Mouse (Mus musculus) adrenal gland, adult 18-20 months (tissue): ENCODE data around the gene Get4. TPM values are rescaled to one million over a fixed set of nuclear protein-coding genes. Genes with fewer than 3 reads are reported as not detected.

Source experiments
- DNase-seq, 2 experiments: peaks; one replicate each; pipeline ENCODE4 v3.0.0; 2021 to 2022; ENCODE audit warnings: low spot score in 2 of 2
- long read RNA-seq, 2 experiments: library from polyadenylated mRNA; stranded (forward); transcript quantifications; one replicate each; pipeline ENCODE4 v2.0.0; 2021
- total RNA-seq, 2 experiments: library from RNA; stranded (reverse); gene quantifications; 1 replicate in 1 of 2; 2 replicates in 1 of 2; pipeline ENCODE4 v1.2.3; 2021

The Get4 gene
- 10 to 100 TPM; 65.4 to 93.6 TPM for total RNA-seq
- long read RNA-seq, experiment 1, transcript Get4-201 (9 exons, 2,107 nt), result major isoform, 60 of 93 reads
- long read RNA-seq, experiment 1, transcript Get4-202 (9 exons, 1,180 nt), result minor isoform, 5 of 93 reads
- long read RNA-seq, experiment 1, partial matches to known transcripts, result 2 of 93 reads
- long read RNA-seq, experiment 1, other reads (novel, unspliced or antisense), result 26 of 93 reads
- long read RNA-seq, experiment 2, transcript Get4-202 (9 exons, 1,180 nt), result minor isoform, 27 of 305 reads
- long read RNA-seq, experiment 2, transcript Get4-201 (9 exons, 2,107 nt), result major isoform, 221 of 305 reads
- long read RNA-seq, experiment 2, partial matches to known transcripts, result 15 of 305 reads
- long read RNA-seq, experiment 2, other reads (novel, unspliced or antisense), result 40 of 305 reads

DNA sequence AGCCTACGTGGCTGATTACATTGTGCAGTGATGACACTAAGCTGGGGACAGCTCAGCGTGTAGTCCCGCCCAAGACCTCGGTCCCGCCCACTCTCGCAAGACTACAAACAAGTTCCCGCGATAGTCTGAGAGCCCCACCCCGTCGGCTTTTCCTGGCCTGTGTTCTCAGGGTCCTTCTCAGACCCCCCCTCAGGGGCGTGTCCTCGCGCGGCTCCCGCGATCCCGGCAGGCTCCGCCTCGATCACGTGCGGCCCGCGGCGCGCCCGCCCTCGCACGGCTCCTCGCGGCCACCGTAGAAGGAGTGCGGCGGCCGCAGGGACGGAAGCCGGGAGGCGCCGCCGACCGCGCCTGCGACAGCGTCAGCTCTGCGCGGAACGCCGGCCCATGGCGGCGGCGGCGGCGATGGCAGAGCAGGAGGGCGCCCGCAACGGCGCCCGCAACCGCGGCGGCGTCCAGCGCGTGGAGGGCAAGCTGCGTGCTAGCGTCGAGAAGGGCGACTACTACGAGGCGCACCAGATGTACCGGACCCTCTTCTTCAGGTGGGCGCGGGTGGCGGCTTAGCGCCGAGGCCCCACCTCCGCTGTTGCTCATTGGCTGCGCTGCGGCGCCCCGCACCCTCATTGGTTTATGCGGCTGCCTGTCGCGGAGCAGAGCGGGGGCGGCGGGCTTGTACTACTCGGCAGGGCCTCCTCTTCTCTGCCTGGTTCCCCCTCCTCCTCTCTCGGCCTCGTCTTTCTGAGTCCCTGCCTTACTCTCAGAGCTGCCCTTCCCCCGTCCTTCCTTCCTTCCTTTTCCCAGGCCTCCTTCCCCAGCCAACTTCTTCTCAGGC is at the start of gene Get4:
Get4 (plus strand) TSS at position 244 of the 829 bp plus-strand sequence.
- peak; percentile 97 to 98 for DNase-seq

DNA sequence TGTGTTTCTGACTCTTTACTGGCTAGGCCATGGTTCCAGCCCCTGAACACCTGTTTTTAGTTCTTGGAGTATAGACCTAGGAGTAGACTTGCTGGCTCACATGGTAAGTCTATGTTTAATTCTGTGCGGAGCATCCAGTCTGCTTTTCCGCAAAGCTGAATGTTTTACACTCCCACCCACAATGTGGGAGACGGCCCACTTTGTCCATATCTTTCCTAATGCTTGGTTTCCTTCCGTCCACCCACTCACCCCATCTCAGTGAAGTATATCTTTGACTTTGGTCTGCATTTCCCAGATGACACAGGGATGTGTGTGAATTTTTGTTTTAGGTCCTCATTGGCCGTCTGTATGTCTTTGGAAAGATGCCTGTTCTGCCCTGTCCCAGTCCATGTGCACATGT is 48.8 kb upstream of the Get4 start:
- no peak for DNase-seq

DNA sequence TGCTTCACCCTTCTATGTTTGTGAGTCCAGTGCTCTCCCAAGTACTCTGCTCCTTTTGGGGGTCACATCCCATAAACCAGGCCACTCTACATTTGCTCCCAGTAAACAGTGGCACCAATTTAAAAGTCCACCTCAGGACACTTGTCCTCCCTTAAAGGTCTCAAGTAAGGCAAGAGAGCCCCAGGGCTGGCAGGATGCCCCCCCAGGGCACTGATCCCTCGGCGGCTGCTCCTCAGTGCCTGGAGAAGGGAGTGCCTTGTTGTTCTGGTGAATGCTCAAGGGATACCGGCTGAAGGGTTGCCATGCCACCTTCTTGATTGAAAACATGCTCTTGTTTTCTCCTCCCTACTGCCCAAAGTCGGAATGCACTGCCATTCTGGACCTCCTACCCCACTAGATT is 46.0 kb upstream of the Get4 start:
- no peak for DNase-seq

DNA sequence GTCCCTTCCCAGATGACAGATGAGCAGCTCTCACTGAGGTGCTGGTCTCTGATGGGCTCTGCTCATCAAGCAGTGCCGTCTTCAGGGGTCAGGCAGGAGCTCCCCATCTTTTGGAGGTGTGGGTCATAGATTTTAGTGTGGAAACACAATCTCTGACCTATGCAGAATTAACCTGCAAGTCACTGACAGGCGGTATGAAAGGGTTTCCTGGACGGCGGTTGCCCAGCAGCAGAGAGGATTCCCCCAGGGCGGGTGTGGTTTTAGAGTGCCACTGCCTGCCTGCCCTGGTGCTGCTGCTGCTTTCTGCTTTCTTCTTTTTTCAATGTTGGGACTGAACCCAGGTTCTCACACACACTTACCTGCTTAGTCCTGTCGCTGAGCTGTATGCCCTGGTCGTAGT is 45.6 kb upstream of the Get4 start:
- no peak for DNase-seq

DNA sequence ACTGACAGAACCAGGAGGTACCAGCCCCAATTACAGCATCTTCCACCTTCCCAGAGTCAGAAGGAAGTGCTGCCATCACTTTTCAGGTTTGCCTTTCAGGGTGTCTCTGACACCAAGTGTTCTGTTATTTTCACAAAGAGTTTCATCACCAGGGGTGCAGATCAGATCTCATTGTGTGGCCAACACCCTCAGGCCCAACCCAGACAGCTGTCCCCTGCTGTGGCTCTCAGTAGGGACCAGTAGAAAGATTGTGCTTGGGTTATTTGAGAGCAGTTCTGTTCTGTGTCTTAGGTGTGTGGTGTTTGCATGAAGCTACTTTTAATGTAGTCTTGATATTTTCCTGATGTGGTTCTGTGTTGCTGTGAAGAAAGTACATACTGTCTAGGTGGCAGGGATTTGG is 43.9 kb upstream of the Get4 start:
- DNase-seq, result no peak

DNA sequence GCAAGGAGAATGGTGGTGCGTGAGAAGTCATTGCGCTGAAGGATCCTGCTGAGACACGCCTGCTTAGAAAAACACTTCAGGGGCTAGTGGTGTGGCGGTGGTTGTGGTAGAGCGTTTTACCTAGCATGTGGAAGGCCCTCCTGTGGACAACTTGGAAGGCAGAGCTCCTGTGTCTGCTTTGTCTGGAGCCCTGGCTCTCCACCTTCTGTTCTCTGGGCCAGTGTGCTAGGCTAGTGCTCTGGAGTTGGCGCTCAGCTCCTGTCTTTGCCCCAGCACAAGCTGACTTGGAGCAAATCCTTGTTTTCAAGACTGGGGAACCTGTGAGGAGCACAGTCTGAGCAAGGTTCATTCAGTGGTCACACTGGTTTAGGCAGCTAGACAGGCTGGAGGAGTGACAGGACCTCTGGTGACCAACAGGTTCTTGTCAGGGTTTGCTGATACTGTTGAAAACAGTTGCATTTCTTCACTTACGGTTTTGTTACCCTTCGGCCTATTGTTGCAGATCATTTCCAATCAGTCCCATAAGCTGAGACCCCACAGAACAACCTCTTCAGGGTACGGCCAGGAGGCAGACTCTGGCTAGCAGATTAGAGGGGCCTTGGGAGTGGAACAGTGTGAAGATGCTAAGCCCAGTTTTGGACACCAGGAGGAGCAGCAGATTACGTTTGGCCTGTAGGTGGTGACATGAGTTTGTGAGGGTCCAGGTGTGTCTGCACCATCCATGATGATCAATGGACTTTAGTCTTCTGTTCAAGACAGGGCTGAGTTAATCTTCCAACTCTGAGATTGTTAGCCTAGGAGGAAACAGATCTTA is 43.0 kb upstream of the Get4 start:
- no peak for DNase-seq

DNA sequence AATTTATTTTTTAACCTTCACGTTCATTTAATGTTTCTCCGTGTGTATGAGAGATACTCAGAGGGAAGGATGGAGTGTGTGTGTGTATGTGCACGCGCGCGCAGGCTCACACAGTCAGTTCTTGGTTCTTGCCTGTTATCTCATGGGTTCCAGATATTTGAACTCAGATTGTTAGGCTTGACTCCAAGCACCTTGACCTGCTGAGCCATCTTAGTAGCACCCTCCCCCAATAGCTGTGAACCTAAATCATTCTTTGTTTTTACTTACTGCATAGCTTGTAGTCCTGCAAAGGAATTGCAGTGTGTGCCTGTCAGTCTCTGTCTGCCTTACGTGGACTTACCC is 42.5 kb upstream of the Get4 start:
- no peak for DNase-seq

DNA sequence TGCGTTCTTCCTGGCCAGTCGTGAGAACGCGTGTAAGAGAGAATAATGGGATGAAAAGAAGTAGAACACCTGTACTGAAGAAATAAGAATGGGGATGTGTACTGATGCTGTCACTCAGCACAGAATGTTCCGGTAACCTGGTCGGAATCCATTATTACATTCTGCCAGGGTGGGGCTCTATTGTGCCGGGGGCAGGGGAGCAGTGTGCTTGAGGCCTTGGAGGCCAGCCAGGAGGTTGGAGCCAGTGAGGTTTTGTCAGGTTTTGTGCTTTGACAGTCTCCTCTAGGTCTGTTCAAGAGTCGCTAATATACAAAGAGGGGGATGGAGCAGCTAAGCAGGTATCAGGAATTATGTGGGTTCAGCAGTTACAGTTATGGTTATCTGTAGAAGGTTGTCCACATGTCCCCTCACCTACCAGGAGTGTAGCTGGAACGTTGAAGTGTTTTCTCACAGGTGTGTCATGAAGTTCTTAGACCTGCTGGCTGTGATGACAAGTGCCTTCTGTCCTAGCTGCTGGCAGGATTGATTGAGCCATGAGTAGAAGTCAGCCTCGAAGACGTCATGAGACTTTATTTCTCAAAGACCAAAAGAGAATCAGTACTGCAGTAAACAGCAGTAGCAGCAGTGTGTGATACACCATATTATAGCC is 40.3 kb upstream of the Get4 start:
- no peak for DNase-seq

DNA sequence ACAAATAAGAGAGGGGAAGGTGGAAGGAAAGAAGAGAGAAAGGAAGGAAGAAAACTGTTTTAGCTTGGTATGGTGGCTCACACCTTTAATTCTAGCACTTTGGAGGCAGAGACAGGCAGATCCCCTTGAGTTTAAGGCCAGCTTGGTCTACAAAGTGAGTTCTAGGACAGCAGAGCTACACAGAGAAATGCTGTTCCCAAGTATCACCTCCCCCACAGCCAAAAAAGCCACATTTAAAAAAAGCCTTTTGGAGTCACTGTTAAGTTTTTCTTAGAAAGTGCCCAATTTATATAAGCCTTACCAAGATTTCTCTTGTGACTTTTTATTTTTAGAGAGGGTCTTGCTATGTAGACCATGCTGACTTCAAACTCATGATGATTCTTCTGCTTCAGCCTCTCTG is 37.8 kb upstream of the Get4 start:
- no peak for DNase-seq

DNA sequence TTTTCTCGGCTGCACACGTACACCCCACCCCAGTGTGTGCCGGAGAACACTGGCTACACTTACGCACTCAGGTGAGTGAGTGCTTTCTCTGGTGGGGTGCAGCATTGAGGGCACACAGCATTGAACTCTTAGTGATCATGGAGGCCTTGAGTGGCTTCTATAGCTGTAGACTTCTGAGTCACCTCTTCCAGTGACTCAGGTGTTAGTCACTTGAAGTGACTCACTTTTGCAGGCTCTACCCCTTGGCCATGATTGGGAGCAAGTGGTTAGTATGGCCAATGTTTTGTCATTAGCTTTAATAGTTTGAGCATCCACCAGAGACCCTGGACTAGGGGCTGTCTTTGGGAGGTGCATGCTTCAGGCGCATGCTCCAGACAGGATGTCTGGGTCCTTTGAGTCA is 36.9 kb upstream of the Get4 start:
- DNase-seq, result peak in 1 of 2 experiments; percentile 55

DNA sequence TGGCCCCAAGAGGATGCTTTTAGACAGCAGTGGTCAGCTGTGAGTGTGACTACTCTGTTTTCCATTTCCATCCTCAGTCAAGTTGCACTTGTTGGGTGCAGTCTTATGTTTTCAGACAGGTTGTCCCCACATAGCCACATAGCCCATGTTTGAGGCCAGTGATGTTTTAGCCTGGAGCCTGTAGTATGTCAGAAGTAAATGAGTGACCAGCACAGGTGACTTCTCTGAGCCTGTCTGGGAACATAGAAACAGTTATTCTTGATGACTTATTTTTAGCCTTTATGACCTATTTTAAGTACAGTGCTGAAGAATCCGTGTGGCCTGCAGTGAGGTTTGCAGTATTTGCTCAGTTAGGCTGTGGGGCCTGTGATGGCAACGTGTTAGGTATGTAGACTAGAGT is 36.0 kb upstream of the Get4 start:
- no peak for DNase-seq

DNA sequence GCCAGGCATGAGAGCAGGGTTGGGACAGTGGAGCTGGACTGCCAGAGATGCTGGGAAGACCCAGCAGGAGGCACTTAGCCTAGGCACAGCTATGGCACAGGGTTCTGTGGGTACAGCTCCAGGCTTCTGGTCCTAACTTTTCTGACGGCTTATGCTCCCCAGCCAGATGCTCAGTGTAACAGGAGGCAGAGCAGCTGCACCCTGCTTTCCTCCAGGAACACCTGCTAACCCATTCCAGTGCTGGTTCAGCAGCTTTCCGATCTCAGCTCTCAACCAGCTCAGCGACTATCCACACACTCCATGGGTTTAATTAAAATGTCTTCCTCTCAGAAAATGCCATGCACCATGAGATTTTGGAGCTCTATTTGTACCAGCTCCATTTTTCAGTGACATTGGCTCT is 35.4 kb upstream of the Get4 start:
- no peak for DNase-seq

DNA sequence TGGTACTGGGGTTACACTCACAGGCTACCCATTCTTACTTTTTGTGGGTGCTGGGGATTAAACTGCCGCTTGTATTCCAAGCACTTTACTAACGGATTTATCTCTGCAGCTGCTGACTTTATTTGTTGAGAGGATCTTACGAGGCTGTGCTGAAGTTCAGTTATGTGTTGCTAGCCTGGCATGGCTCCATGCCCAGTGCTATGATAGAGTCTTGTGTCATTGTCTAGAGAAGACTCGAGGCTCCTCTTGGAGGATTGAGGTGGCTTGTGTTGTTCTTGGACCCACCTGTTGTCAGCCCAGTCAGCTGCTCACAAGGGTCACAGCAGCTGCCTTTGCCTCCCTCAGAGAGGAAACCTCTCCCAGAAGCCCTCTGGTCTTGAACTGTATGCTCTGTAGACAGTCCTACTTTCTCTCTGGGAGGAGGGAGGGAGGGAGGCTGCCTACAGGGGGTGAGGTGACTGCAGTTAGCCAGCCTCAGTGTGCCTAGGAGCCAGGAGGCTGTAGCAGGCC is 32.1 kb upstream of the Get4 start:
- DNase-seq, result no peak

DNA sequence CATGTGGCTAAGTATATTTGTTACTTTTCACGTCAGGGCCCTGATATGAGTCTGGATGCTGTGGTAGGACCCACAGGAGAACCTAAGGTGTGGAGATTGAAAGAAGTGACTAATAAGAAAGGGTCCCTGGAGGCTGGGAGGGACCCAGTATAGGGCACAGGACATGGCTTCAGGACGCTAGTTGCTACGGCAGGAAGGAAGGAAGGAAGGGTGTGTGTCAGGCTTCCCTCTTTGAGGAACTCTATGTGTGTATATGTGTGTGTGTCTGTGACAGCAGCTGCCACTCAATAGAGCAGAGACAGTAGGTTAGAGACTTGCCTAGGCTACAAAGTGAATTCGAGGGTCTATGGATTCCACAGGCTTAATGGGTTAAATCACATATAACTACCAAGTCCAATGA is 31.5 kb upstream of the Get4 start:
- no peak for DNase-seq

DNA sequence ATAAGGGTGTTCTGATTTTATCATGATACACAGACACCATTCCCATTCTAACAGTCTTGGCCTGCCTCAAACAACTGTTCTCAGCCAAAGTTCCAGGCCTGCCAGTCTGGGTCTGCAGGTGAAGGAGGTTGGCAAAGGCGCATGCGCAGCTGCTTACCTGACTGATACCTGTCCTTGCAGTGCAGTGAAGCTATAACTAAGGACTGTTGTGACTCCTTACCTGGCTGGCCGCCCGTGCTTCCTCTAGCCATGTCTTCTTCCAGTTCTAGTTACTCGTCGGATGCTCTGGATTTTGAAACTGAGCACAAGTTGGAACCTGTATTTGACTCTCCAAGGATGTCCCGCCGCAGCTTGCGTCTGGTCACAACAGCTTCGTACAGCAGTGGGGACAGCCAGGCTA is 28.8 kb upstream of the Get4 start:
- no peak for DNase-seq

DNA sequence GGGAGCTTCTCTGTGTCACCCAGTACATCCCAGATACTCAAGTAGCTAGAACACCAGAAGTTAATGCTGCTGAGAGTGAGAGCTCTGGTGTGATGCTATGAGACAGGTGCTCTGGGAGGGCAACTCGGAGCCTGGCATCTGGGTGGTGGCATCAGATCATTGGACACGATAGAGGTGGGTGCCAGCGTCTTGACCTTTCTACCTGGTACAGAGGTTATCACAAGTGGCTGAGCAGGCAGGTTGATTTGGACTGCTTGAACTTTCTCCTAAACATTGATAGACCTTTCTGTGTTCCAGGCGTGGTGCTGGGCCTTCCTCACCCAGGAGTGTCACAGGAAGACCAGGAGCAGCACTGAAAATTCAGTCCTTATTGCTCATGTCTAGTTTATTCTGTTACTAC is 24.9 kb upstream of the Get4 start:
- no peak for DNase-seq

DNA sequence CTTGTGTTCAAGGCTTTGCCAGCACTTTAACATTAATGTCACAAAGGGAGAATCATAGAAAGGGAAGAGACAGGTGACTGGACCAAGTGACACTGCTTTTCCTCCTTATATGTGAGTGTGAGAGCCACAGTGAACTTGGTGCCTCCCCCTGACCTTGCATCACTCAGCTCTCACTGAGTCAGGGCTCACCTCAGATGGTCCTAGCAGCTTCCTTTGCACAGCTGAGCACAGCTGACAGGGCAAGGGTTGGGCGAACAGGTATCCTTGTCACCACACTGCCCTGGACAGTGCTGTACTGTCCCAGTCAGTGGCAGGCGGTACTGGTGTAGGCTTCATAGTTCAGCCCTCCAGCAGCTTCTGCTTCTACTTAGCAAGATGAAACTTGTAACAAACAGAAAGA is 24.5 kb upstream of the Get4 start:
- no peak for DNase-seq

DNA sequence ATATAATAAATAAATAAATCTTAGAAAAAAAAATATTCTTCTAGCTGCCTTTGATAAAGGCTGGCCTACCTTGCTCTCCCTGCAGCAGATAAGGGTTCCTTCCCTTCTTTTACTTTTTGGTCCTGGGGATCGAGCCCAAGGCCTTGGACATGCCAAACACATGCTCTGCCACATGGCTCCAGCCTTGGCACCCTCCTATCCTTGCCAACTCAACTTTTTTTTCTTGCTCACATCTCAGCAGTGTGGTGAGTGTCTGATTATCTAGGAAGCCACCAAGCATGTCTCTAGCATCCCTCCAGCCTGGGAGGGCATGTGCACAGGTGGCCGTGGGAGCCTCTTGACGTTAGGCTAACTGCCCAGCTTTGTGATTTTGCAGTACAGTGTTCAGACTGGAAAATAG is 23.8 kb upstream of the Get4 start:
- no peak for DNase-seq

DNA sequence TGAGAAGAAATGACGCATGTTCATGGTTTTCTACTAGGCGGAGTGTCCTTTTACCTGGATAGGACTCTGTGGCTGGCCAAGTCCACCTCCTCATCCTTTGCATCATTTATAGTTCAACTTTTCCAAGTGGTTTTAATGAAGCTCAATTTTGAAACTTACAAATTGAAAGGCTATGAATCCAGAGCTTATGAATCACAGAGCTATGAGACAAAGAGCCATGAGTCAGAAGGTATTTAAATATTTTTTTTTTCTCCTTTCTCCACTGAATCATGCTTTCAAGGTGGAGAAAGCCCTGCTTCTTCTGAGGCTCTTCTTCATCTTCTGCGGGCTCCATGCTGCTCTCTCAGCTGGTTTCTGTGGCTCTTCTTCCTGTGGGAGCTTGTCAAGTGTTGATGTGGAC is 22.4 kb upstream of the Get4 start:
- no peak for DNase-seq

DNA sequence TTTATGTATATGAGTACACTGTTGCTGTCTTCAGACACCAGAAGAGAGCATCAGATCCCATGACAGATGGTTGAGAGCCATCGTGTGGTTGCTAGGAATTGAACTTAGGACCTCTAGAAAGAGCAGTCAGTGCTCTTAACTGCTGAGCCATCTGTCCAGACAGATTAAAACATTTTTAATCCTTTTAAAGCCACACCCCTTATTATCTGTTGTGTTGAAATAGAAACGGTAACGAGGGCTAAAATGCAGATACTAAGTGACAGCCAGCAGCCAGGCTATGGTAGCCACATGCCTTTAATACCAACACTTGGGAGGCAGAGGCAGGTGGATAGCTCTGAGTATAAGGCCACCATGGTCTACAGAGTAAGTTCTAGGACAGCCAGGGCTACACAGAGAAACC is 20.0 kb upstream of the Get4 start:
- DNase-seq, result no peak

DNA sequence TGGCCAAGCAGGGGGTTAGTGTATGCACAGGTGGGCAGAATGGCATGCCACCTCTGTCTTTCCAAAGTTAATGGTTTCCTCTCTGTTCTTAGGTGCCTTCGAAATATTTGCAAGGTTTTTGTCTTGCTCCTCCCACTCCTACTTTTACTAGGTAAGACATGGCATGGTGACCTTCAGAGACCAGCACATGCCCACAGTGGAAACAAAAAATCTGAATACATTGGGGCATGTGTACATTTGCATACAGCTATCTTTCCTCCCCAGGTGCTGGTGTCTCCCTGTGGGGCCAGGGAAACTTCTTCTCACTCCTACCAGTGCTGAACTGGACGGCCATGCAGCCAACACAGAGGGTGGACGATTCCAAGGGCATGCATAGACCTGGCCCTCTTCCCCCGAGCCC is 17.7 kb upstream of the Get4 start:
- no peak for DNase-seq
